Mouse (Mus musculus): ENCODE results near the gene Parpbp. TPM values are rescaled to one million over a fixed set of nuclear protein-coding genes. Genes with fewer than 3 reads are reported as not detected.

Gene Parpbp
- polyA plus RNA-seq (2012; rRNA removed) = 3.3 and 3.5 TPM in 2 replicates

GRCm38 (mm10) chr10:88146707-88147477 lies at the start of gene Parpbp, which contains the start of gene Nup37:
Gene Parpbp, minus strand, starts transcription at chr10:88146941.
Gene Nup37, plus strand, starts transcription at chr10:88146992.

GRCm38 (mm10) chr10:88090772-88091171 lies 56.0 kb downstream of the Parpbp start, which contains the start of gene Pmch:
Gene Pmch, plus strand, starts transcription at chr10:88091072.

Other genes with a start within 250 kb of the Parpbp start
- gene Pmch, start 55.9 kb downstream of the Parpbp start, polyA plus RNA-seq (2012; rRNA removed) = not detected in 2 replicates
- gene Nup37, start 51 bp upstream of the Parpbp start, polyA plus RNA-seq (2012; rRNA removed) = 14.3 and 15.0 TPM in 2 replicates
- gene Washc3, start 54.2 kb upstream of the Parpbp start, polyA plus RNA-seq (2012; rRNA removed) = 19.0 and 19.2 TPM in 2 replicates
- gene Dram1, start 232.1 kb upstream of the Parpbp start, polyA plus RNA-seq (2012; rRNA removed) = 8.9 and 12.8 TPM in 2 replicates
- gene Gnptab, start 232.2 kb upstream of the Parpbp start, polyA plus RNA-seq (2012; rRNA removed) = 3.4 and 3.6 TPM in 2 replicates

All from liver, embryonic 18 days (tissue).